Mouse (Mus musculus) Patski (cell line): ENCODE measurements at regions not wholly inside any gene's neighbourhood (a gene's known extent, or its start where the extent isn't known, plus 50 kb on each side); places are given as distances from the start of the nearest gene placed in this dataset.

ENCODE experiments used
- ATAC-seq: fragments of 100-300 bp; one replicate; pipeline ENCODE4 v1.8.0; 2021
- CTCF ChIA-PET: fragments of 350-600 bp; sonication (Branson Sonifier 250); formaldehyde crosslinking; loops from one replicate; lab custom pipeline; 2022; ENCODE audit warnings: inconsistent platforms; lab: Charles Lee
- POLR2A ChIA-PET: fragments of 350-600 bp; sonication (Branson Sonifier 250); formaldehyde crosslinking; loops from one replicate; lab custom pipeline; 2022; ENCODE audit warnings: antibody characterized with exemption, inconsistent platforms; lab: Charles Lee
- DNase-seq: peaks from one replicate; pipeline ENCODE4 v3.0.0-alpha.2; 2011; ENCODE audit warnings: low read depth, low spot score
- H3K27me3 ChIP-seq: fragments of 371-371 bp; one replicate; pipeline ENCODE4 v1.5.1; 2021
- CTCF ChIP-seq: fragments of 100-300 bp; IDR thresholded peaks from one replicate; pipeline ENCODE4 v1.5.1; 2021
- in situ Hi-C: fragments of 300-500 bp; cut with MboI; formaldehyde crosslinking; loops from 3 replicates; pipeline ENCODE4 v1.11.1; 2018; ENCODE audit warnings: low pct_unique_long_range_greater_than_20kb, mixed read lengths

DNA sequence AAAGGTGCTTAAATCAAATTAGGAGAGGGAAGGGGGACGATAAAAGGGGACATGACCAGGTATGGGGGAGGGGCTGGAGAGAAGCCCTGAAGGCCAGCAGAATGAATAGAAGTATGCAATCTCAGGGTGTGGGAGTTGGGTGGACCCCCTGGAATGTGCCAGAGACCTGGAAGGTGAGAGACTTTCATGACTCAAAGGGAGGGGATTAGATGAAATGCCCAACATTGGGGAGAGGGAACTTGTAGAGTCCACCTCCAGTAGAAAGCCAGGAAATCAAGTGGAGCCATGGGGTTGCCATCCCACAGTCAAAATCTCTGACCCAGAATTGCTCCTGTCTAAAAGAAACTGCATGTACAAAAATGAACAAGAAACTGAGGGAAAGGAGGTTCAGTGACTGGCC, 666.5 kb downstream of the Cps1 start:
- POLR2A ChIA-PET = no interaction called here
- in situ Hi-C loops = no loop called here
- TF ChIP-seq CTCF = no peak
- DNase-seq = no peak
- H3K27me3 ChIP-seq = peaks cover 9% of the 10 kb centered on the region
- ATAC-seq = no peak
- CTCF ChIA-PET = no interaction called here

- in situ Hi-C loops = no loop called here
- DNase-seq (no peak), ATAC-seq (no peak)
- CTCF ChIA-PET = interaction anchor here (1.3 kb wide), 1 partner anchor 12 kb away, joined by 3 read pairs; no protein-coding TSS in a partner anchor
- peaks cover 5% of the 10 kb centered on the region for H3K27me3 ChIP-seq
- TF ChIP-seq CTCF = no peak
- POLR2A ChIA-PET = no interaction called here
Measured at GRCm38 (mm10) chr1:67795066-67795465, 672.2 kb downstream of the Cps1 start.

DNA sequence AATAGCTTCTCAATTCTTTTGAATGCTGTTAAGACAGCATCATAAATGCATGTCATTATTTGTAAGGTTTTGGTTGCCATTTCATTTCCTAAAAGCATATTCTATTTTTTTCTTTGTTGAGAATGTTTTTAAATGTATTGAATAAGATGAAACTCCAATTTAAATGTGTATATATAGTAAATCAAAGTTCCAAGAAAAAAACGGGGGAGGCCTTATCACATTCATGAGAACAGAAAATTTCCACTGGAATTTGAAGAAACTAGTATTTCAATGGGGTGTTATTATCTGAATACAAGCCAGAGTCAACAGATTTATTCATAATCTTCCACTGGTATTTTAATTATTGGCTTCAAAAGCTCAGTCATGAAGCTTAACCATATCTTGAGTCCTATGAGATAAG, 672.7 kb downstream of the Cps1 start:
- ChIA-PET CTCF (interaction anchor here (1.3 kb wide), 1 partner anchor 11 kb away, joined by 3 read pairs; no protein-coding TSS in a partner anchor), POLR2A (no interaction called here)
- ATAC-seq (no peak), DNase-seq (no peak)
- in situ Hi-C loops = no loop called here
- peaks cover 5% of the 10 kb centered on the region for H3K27me3 ChIP-seq
- no peak for TF ChIP-seq CTCF

- ChIA-PET CTCF (interaction anchor here (1.1 kb wide), 1 partner anchor 17 kb away, joined by 3 read pairs; no protein-coding TSS in a partner anchor), POLR2A (interaction anchor here (0.9 kb wide), 1 partner anchor 18 kb away, joined by 4 read pairs; no protein-coding TSS in a partner anchor)
- ATAC-seq (no peak), DNase-seq (no peak)
- no peak for TF ChIP-seq CTCF
- peaks cover 14% of the 10 kb centered on the region for H3K27me3 ChIP-seq
- in situ Hi-C loops = no loop called here
Measured at GRCm38 (mm10) chr1:67803292-67803691, 680.5 kb downstream of the Cps1 start.

- TF ChIP-seq CTCF = no peak
- CTCF ChIA-PET = interaction anchor here (0.9 kb wide), 1 partner anchor 18 kb away, joined by 3 read pairs; no protein-coding TSS in a partner anchor
- ATAC-seq (no peak), DNase-seq (no peak)
- in situ Hi-C loops = no loop called here
- no peaks in the 10 kb centered on the region for H3K27me3 ChIP-seq
- POLR2A ChIA-PET = no interaction called here
Measured at GRCm38 (mm10) chr1:67820092-67820491, 697.3 kb downstream of the Cps1 start.

GRCm38 (mm10) chr1:67848006-67848405, 725.2 kb downstream of the Cps1 start:
- in situ Hi-C loops = no loop called here
- ATAC-seq (no peak), DNase-seq (no peak)
- peaks cover 25% of the 10 kb centered on the region for H3K27me3 ChIP-seq
- CTCF ChIA-PET = no interaction called here
- POLR2A ChIA-PET = no interaction called here
- TF ChIP-seq CTCF = no peak

DNA sequence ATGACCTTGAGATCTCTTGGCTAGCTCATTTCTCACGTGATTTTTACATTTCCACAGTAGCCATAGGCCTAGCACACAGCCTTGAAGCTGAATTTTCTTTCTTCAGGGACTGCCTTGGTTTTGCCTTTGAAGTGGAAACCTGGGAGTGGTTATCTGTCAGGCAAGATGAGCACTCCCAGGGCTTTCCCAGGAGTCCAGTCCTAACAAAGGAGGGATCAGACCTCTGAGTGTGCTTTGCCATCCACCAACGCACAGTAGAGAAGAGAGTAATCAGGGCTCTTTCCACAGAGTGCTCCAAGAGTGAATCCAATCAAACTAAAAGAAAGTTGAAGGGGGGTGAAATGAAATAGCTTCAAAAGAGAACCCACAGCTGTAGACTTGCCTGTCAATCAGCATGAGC, 770.7 kb downstream of the Cps1 start:
- ChIA-PET CTCF (no interaction called here), POLR2A (no interaction called here)
- TF ChIP-seq CTCF = no peak
- in situ Hi-C loops = no loop called here
- DNase-seq (no peak), ATAC-seq (no peak)
- H3K27me3 ChIP-seq = no peaks in the 10 kb centered on the region

DNA sequence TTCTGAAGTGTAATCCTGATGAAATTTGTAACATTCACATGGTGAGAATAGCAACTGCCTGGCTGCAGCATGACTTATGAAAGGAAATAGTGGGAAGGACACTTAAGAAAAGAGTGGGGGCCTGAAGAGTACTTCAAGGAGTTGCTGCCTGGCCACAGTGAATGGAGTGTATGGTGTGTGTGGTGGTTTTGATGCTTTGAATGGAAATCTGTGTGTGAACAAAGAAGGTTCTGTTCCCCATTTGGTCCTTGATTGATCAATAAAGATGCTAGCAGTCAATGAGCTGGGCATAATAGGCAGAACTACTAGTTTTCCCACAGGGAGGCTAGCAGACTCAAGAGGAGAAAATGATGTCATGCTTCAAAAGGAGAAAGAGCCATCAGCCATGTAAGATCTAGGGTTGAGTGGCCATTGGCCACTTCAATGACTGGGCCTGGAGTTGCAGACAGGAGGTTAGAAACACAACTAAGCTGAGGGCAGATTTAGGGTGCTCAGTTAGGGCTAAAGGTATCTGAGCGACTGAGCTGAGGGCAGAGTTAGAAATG, 772.0 kb downstream of the Cps1 start:
- in situ Hi-C loops = no loop called here
- POLR2A ChIA-PET = no interaction called here
- CTCF ChIA-PET = no interaction called here
- TF ChIP-seq CTCF = no peak
- no peak for ATAC-seq
- DNase-seq = no peak
- H3K27me3 ChIP-seq = no peaks in the 10 kb centered on the region

GRCm38 (mm10) chr1:67935762-67936500, 813.1 kb downstream of the Cps1 start:
- ATAC-seq = no peak
- no peak for TF ChIP-seq CTCF
- peaks cover 16% of the 10 kb centered on the region for H3K27me3 ChIP-seq
- in situ Hi-C loops = no loop called here
- ChIA-PET POLR2A (no interaction called here), CTCF (no interaction called here)
- DNase-seq = no peak

- no peak for DNase-seq
- no peak for ATAC-seq
- no peaks in the 10 kb centered on the region for H3K27me3 ChIP-seq
- POLR2A ChIA-PET = interaction anchor here (0.7 kb wide), 1 partner anchor 69 kb away, joined by 6 read pairs; no protein-coding TSS in a partner anchor
- CTCF ChIA-PET = no interaction called here
- no peak for TF ChIP-seq CTCF
- in situ Hi-C loops = no loop called here
Measured at GRCm38 (mm10) chr1:67981386-67981785, 858.6 kb downstream of the Cps1 start.
